Mouse (Mus musculus) bone marrow, adult 2 months (tissue): Measurements from ENCODE around the gene B130006D01Rik. TPM values are rescaled to one million over a fixed set of nuclear protein-coding genes. Genes with fewer than 3 reads are reported as not detected.

Source experiments
- H3K27ac ChIP-seq: fragments of 200-500 bp; 2 replicates; pipeline ENCODE4 v1.5.1; 2012; ENCODE audit warnings: low read depth, mild to moderate bottlenecking, control low read depth, inconsistent platforms, low read length; ENCODE audit not compliant: control insufficient read depth, poor library complexity, insufficient read depth
- H3K4me1 ChIP-seq: fragments of 200-500 bp; 2 replicates; pipeline ENCODE4 v1.6.1; 2011; ENCODE audit warnings: low read length; ENCODE audit not compliant: control insufficient read depth, insufficient read depth
- H3K4me3 ChIP-seq: fragments of 200-500 bp; replicated peaks from 2 replicates; pipeline ENCODE3; 2011; ENCODE audit warnings: mild to moderate bottlenecking, low read depth, low read length, control low read depth; ENCODE audit not compliant: control insufficient read depth
- CTCF ChIP-seq: fragments of 200-500 bp; IDR thresholded peaks from 2 replicates; pipeline ENCODE4 v1.5.1; 2011; ENCODE audit warnings: low read length, control low read depth; ENCODE audit not compliant: control insufficient read depth, insufficient read depth
- POLR2A ChIP-seq: fragments of 200-500 bp; IDR thresholded peaks from 2 replicates; pipeline ENCODE4 v1.6.1; 2011; ENCODE audit warnings: low read depth, mild to moderate bottlenecking, control low read depth, low read length, borderline replicate concordance; ENCODE audit not compliant: control insufficient read depth
- WGBS: fragments of 180-500 bp; shearing (Covaris S2); methylation state at CpG from one replicate; pipeline ENCODE4 v1.1.7; 2018; 5-methylcytosine and 5-hydroxymethylcytosine counted together
- polyA plus RNA-seq: library from polyadenylated mRNA; stranded (reverse); fragments of >200 nt; gene quantifications from 2 replicates; pipeline ENCODE4 v1.2.4, GENCODE M21; 2011; ENCODE audit warnings: low replicate concordance; ENCODE audit not compliant: missing spikeins, insufficient read depth, insufficient read length

B130006D01Rik gene
- polyA plus RNA-seq, 1 experiment = not detected

DNA sequence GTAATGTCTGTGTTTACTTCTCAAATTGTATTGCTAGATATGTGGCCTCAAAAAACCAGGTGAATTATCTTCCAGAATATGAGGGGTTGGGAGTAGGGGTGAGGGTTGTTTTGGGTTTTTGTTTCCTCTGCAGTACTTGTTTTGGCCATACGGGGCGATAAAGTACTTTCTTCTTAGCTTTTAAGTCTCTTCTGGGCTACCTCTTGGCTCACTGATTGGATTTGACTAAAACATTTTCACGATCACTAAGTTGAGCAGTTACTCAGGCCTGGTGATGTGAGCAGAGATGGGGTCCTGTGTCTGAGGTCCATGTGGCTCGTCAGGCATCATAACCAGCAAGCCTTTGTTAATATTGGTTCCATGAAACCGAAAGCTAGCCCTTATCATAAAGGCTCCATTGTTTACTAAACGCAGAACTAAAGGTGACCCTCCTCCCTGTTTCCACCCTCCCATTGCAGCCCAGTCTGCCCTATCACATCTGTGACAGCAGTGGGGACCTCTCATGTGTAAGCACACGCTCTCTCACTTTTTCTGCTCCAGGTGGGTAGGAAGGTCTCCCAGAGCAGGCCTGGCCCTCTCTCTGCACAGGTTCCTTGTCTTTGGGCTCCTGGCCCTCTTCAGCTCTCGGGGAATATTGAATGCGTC is 47.5 kb downstream of the B130006D01Rik start:
- no peak for TF ChIP-seq POLR2A
- TF ChIP-seq CTCF = no peak
- no peak overlapping the region for H3K27ac ChIP-seq
- WGBS = 73% methylated on average over 9 of the region's 9 CpGs

GRCm38 (mm10) chr11:95771665-95772064 is 48.3 kb downstream of the B130006D01Rik start:
- 93% methylated on average over 8 of the region's 8 CpGs for WGBS
- no peak overlapping the region for H3K4me3 ChIP-seq
- TF ChIP-seq CTCF (no peak), POLR2A (no peak)
- H3K27ac ChIP-seq = no peak overlapping the region
- H3K4me1 ChIP-seq = no peaks in the 10 kb centered on the region

More for the DNA sequence above, 47.5 kb downstream of the B130006D01Rik start:
- Histone ChIP-seq H3K4me3 (no peak overlapping the region), H3K4me1 (no peaks in the 10 kb centered on the region)

DNA sequence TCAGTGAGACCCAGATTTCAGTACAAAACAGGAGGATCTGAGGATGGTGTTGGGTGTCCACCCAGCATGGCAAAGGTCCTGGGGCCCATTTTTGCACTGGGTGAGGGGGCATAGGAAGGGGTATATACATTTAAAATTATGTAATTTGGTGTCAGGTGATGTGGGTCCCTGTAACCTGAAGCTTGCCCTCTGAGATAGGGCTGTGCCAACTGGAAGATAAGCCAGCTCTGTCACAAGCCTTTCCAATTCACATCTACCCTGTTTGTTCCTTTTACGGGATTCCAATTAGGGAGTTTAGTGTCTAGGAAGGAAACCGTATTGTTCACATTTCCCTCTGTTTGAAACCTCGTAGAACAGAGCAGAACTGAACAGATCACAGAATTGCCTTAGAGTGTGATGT is 49.9 kb downstream of the B130006D01Rik start:
- WGBS = 92% methylated on average over 3 of the region's 3 CpGs
- no peak overlapping the region for H3K27ac ChIP-seq
- no peak overlapping the region for H3K4me3 ChIP-seq
- TF ChIP-seq CTCF = no peak
- no peak for TF ChIP-seq POLR2A
- peaks cover 2% of the 10 kb centered on the region; the same call in 1 of the 2 replicates for H3K4me1 ChIP-seq

Other genes starting within 250 kb of the B130006D01Rik start
- not detected in 2 replicates for gene Nxph3, start 209.0 kb upstream of the B130006D01Rik start, polyA plus RNA-seq
- gene Ngfr, start 135.9 kb upstream of the B130006D01Rik start, polyA plus RNA-seq = 1.0 TPM in 1 of 2 replicates, not detected in the other
- 26.2 and 95.5 TPM in 2 replicates for gene Phb, start 56.6 kb upstream of the B130006D01Rik start, polyA plus RNA-seq
- 15.3 and 24.5 TPM in 2 replicates for gene Zfp652, start 10.9 kb upstream of the B130006D01Rik start, polyA plus RNA-seq
- gene Phospho1, start 100.9 kb downstream of the B130006D01Rik start, polyA plus RNA-seq = 18.9 and 23.4 TPM in 2 replicates
- gene Gngt2, start 113.6 kb downstream of the B130006D01Rik start, polyA plus RNA-seq = 38.7 and 94.0 TPM in 2 replicates
- 18.6 and 39.0 TPM in 2 replicates for gene Abi3, start 118.9 kb downstream of the B130006D01Rik start, polyA plus RNA-seq
- gene B4galnt2, start 191.3 kb downstream of the B130006D01Rik start, polyA plus RNA-seq = not detected in 2 replicates